Mouse (Mus musculus): ENCODE data around the gene Lnpk. TPM values are rescaled to one million over a fixed set of nuclear protein-coding genes. Genes with fewer than 3 reads are reported as not detected.

Lnpk gene
- polyA plus RNA-seq (2015; fragmentation: Nextera tagmentation; extraction: Ambion mirVana) = 51.2 and 63.7 TPM in 2 replicates

GRCm38 (mm10) chr2:74578843-74579489 lies at the start of gene Lnpk:
Lnpk (minus strand) TSS chr2:74579435.
- Histone ChIP-seq H3K4me3 (replicated peaks) (peak within 1 kb of the TSS; percentile 89), H3K36me3 (no peaks in the 10 kb centered on the region), H3K4me2 (replicated peaks) (peak within 1 kb of the TSS; percentile 72), H3K27me3 (no peaks in the 10 kb centered on the region), H3K9me3 (no peaks in the 10 kb centered on the region), H3K9ac (replicated peaks) (peak within 1 kb of the TSS; percentile 91), H3K4me1 (replicated peaks) (peaks cover 17% of the 10 kb centered on the region), H3K27ac (peak within 1 kb of the TSS; percentile 83)
- under 1% methylated on average over 34 of the region's 34 CpGs for WGBS
- peak; percentile 99 for ATAC-seq

DNA sequence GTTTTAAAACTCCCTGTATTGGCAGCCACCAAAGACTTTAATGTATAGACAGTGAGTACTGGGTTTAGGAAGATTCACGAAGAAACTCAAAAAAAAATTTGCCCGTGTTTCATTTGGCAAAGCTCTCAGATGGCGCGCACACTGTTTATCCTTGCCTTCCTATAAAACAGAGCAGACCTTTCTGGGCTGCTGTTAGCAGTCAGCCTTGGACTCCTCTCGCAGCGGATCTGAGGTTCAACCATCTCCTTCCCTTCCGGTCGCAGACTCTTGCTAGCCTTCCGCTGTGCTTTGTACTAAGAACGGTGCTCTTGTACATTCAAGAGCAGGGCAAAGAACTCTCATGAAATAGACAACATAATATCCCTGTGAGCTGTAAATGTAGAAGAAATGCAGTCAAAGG lies 41.1 kb upstream of the Lnpk start:
- no peak overlapping the region for H3K9ac ChIP-seq (replicated peaks)
- no peak for ATAC-seq
- H3K36me3 ChIP-seq = no peaks in the 10 kb centered on the region
- 90% methylated on average over 10 of the region's 10 CpGs for WGBS
- no peaks in the 10 kb centered on the region; the same call in 1 of the 2 replicates for H3K27me3 ChIP-seq
- no peaks in the 10 kb centered on the region for H3K9me3 ChIP-seq
- H3K27ac ChIP-seq = no peak overlapping the region
- no peak overlapping the region for H3K4me2 ChIP-seq (replicated peaks)
- no peak overlapping the region for H3K4me3 ChIP-seq (replicated peaks)
- H3K4me1 ChIP-seq (replicated peaks) = no peaks in the 10 kb centered on the region

- Histone ChIP-seq H3K4me3 (replicated peaks) (no peak overlapping the region), H3K27me3 (no peaks in the 10 kb centered on the region; the same call in 1 of the 2 replicates), H3K36me3 (no peaks in the 10 kb centered on the region), H3K4me1 (replicated peaks) (no peaks in the 10 kb centered on the region), H3K27ac (no peak overlapping the region), H3K9ac (replicated peaks) (no peak overlapping the region), H3K9me3 (no peaks in the 10 kb centered on the region), H3K4me2 (replicated peaks) (no peak overlapping the region)
- no peak for ATAC-seq
- WGBS = 94% methylated on average over 3 of the region's 3 CpGs
Measured at GRCm38 (mm10) chr2:74619676-74620246, 40.5 kb upstream of the Lnpk start.

- Histone ChIP-seq H3K27me3 (no peaks in the 10 kb centered on the region; the same call in 1 of the 2 replicates), H3K9me3 (no peaks in the 10 kb centered on the region), H3K9ac (replicated peaks) (no peak overlapping the region), H3K4me2 (replicated peaks) (no peak overlapping the region), H3K27ac (no peak overlapping the region), H3K36me3 (no peaks in the 10 kb centered on the region), H3K4me3 (replicated peaks) (no peak overlapping the region), H3K4me1 (replicated peaks) (no peaks in the 10 kb centered on the region)
- no peak for ATAC-seq
- WGBS = 87% methylated on average over 9 of the region's 9 CpGs
Measured at GRCm38 (mm10) chr2:74617706-74618105, 38.5 kb upstream of the Lnpk start.

- Histone ChIP-seq H3K4me3 (replicated peaks) (no peak overlapping the region), H3K27me3 (no peaks in the 10 kb centered on the region), H3K9ac (replicated peaks) (no peak overlapping the region), H3K36me3 (no peaks in the 10 kb centered on the region), H3K4me2 (replicated peaks) (no peak overlapping the region), H3K4me1 (replicated peaks) (no peaks in the 10 kb centered on the region), H3K27ac (no peak overlapping the region), H3K9me3 (no peaks in the 10 kb centered on the region)
- WGBS = 89% methylated on average over 4 of the region's 4 CpGs
- ATAC-seq = no peak
Measured at GRCm38 (mm10) chr2:74611406-74611805, 32.2 kb upstream of the Lnpk start.

GRCm38 (mm10) chr2:74609350-74609749 lies 30.1 kb upstream of the Lnpk start:
- H3K27ac ChIP-seq = no peak overlapping the region
- H3K36me3 ChIP-seq = no peaks in the 10 kb centered on the region
- H3K4me2 ChIP-seq (replicated peaks) = no peak overlapping the region
- no peak overlapping the region for H3K9ac ChIP-seq (replicated peaks)
- H3K4me1 ChIP-seq (replicated peaks) = no peaks in the 10 kb centered on the region
- H3K9me3 ChIP-seq = no peaks in the 10 kb centered on the region
- ATAC-seq = no peak
- H3K4me3 ChIP-seq (replicated peaks) = no peak overlapping the region
- H3K27me3 ChIP-seq = no peaks in the 10 kb centered on the region

DNA sequence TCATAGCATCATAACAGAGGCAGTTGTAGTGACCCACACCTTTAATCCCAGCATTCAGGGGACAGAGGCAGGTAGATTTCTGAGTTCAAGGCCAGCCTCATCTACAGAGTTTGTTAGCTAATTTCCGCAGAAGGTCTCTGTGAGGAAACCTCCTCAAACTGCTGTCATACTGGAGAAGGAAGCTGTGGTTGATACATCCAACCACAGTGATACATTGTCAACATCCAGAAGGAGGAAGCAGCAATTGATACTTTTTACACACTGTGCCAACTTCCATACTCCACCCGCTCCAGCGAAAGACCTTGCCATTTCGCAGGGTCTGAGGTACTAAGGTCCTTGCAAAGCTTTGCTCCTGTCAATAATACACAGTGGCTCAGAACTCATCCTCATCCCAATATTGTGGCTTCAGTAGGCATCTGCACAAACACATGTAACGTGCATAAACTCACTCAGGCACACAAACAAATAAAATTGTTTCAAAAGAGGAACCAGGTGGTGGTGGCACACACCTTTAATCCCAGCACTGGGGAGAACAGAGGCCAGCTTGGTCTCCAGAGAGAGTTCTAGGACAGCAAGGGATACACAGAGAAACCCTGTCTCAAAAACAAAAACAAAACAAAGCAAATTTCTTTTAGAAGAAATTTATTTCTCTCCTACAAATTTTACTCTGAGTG lies 27.0 kb upstream of the Lnpk start:
- ATAC-seq = no peak
- Histone ChIP-seq H3K36me3 (no peaks in the 10 kb centered on the region), H3K4me1 (replicated peaks) (no peaks in the 10 kb centered on the region), H3K27me3 (no peaks in the 10 kb centered on the region), H3K9ac (replicated peaks) (no peak overlapping the region), H3K27ac (no peak overlapping the region), H3K9me3 (no peaks in the 10 kb centered on the region), H3K4me3 (replicated peaks) (no peak overlapping the region), H3K4me2 (replicated peaks) (no peak overlapping the region)
- WGBS = 88% methylated on average over 5 of the region's 5 CpGs

- no peaks in the 10 kb centered on the region for H3K9me3 ChIP-seq
- H3K27ac ChIP-seq = no peak overlapping the region
- 28% methylated on average over 3 of the region's 3 CpGs for WGBS
- H3K4me2 ChIP-seq (replicated peaks) = no peak overlapping the region
- no peak overlapping the region for H3K4me3 ChIP-seq (replicated peaks)
- no peaks in the 10 kb centered on the region for H3K4me1 ChIP-seq (replicated peaks)
- no peak overlapping the region for H3K9ac ChIP-seq (replicated peaks)
- H3K36me3 ChIP-seq = no peaks in the 10 kb centered on the region
- no peak for ATAC-seq
- no peaks in the 10 kb centered on the region for H3K27me3 ChIP-seq
Measured at GRCm38 (mm10) chr2:74604011-74604410, 24.8 kb upstream of the Lnpk start.

GRCm38 (mm10) chr2:74602483-74602882 lies 23.2 kb upstream of the Lnpk start:
- 86% methylated on average over 5 of the region's 5 CpGs for WGBS
- H3K9me3 ChIP-seq = no peaks in the 10 kb centered on the region
- H3K27ac ChIP-seq = no peak overlapping the region
- H3K27me3 ChIP-seq = no peaks in the 10 kb centered on the region
- no peak overlapping the region for H3K4me2 ChIP-seq (replicated peaks)
- no peak overlapping the region for H3K4me3 ChIP-seq (replicated peaks)
- no peaks in the 10 kb centered on the region for H3K4me1 ChIP-seq (replicated peaks)
- ATAC-seq = no peak
- H3K9ac ChIP-seq (replicated peaks) = no peak overlapping the region
- no peaks in the 10 kb centered on the region for H3K36me3 ChIP-seq

DNA sequence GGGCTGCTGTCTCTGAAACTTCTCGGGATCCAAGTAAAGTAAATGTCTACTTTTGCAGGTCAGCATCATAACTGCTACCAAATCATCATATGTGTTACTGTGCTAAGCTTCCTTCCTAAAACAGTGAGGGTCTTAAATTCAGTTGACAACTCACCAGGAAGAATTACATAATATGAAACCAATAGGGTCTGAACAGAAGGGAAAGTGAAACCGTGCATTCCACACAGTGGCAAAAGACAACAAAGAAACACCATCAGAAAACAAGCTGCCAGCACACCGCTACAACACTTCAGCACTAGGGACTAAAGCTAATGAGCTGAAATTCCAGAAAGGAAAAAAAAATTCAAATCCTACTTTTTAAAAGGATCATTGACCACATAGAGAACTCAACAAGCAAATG lies 17.9 kb upstream of the Lnpk start:
- no peak overlapping the region for H3K9ac ChIP-seq (replicated peaks)
- H3K4me2 ChIP-seq (replicated peaks) = no peak overlapping the region
- H3K27ac ChIP-seq = no peak overlapping the region
- H3K27me3 ChIP-seq = no peaks in the 10 kb centered on the region
- ATAC-seq = no peak
- H3K4me3 ChIP-seq (replicated peaks) = no peak overlapping the region
- no peaks in the 10 kb centered on the region for H3K36me3 ChIP-seq
- H3K4me1 ChIP-seq (replicated peaks) = no peaks in the 10 kb centered on the region
- H3K9me3 ChIP-seq = no peaks in the 10 kb centered on the region
- 82% methylated on average over 3 of the region's 3 CpGs for WGBS

- Histone ChIP-seq H3K27me3 (no peaks in the 10 kb centered on the region), H3K36me3 (no peaks in the 10 kb centered on the region), H3K4me3 (replicated peaks) (no peak overlapping the region), H3K9me3 (no peaks in the 10 kb centered on the region), H3K4me1 (replicated peaks) (no peaks in the 10 kb centered on the region), H3K27ac (no peak overlapping the region), H3K4me2 (replicated peaks) (no peak overlapping the region), H3K9ac (replicated peaks) (no peak overlapping the region)
- no peak for ATAC-seq
Measured at GRCm38 (mm10) chr2:74596094-74596493, 16.9 kb upstream of the Lnpk start.

DNA sequence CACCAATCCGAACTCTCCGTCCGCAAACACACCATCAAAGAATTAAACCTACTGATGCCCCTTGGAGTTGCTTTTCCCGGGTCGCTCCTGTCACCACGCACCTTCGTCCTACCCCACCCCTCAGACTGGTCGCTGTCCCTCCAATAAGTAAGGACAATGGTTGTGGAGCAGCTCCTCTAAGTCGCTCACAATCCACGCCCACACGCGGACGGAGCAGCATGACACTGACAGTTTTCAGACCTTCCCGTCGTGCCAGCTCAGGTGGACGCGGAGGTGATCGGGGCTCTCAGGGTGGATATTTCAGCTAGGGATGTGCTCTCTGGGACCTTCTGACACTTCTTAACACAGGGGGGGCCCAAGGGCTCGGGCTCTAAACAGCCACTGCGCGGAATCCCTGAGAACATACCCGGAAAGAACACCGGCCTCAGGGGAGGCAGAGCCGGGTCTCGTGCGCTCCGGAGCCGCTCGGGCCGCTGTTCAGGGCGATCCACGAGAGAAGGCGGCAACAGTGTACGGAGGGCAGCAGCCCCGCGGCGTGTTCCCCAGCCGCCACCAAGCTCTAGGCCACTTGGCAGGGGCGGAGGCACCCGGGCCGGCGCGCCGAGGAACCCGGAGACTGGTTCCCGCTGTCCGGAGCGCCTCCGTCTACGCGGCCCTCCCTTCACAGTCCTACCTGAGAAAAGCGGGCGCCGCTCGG lies 941 bp downstream of the Lnpk start:
- H3K9ac ChIP-seq (replicated peaks) = peak overlapping the region; percentile 91
- peaks cover 17% of the 10 kb centered on the region for H3K4me1 ChIP-seq (replicated peaks)
- ATAC-seq = peak; percentile 88
- peak overlapping the region; percentile 83 for H3K27ac ChIP-seq
- H3K4me3 ChIP-seq (replicated peaks) = peak overlapping the region; percentile 89
- no peaks in the 10 kb centered on the region for H3K27me3 ChIP-seq
- H3K4me2 ChIP-seq (replicated peaks) = peak overlapping the region; percentile 72
- no peaks in the 10 kb centered on the region for H3K9me3 ChIP-seq
- under 1% methylated on average over 55 of the region's 55 CpGs for WGBS
- H3K36me3 ChIP-seq = no peaks in the 10 kb centered on the region

Measured in midbrain, embryonic 13.5 days (tissue).